Mouse (Mus musculus) right cerebral cortex, postnatal 25 days (tissue): ENCODE data around the gene Scamp1.
A peak's percentile ranks its signal among the peaks of the same experiment; 100 is the strongest.

Experiments
- DNase-seq: peaks from one replicate; pipeline ENCODE4 v3.0.0; 2022

The Scamp1 gene

DNA sequence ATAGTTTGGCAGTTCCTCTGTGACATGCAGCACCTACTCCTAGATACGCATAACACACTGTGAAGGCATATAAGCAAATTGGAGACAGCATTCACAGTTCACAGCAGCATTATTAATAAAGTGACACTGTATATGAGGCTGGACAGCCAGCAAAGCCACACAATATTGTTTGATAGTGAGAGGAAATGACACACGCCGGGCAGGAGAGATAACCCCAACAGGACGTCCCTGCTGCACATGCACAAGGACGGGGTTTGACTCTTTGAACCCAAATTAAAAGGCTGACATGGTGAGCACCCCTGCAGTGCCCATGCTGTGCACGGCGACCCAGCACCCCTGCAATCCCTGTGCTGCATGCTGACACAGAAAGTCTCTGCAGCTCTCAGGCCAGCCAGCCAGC is 17.5 kb downstream of the Scamp1 start:
- no peak for DNase-seq

DNA sequence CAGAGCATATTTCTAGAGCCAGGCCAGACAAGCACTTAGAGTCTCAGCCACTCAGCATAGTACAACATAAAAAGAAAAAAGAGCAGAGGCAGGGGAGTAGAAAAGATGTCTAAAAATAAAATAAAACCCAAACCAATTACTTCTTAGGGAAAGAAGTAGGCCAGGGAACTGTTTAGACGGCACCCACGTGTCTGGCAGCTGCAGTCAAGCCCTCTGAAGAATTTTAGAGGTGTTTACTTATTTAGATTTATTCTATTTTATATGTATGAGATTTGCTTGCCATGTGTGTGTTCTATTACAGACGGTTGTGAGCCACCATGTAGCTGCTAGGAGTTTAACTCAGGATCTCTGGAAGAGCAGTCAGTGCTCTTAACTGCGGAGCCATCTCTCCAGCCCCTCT is 18.5 kb downstream of the Scamp1 start:
- DNase-seq, result no peak

DNA sequence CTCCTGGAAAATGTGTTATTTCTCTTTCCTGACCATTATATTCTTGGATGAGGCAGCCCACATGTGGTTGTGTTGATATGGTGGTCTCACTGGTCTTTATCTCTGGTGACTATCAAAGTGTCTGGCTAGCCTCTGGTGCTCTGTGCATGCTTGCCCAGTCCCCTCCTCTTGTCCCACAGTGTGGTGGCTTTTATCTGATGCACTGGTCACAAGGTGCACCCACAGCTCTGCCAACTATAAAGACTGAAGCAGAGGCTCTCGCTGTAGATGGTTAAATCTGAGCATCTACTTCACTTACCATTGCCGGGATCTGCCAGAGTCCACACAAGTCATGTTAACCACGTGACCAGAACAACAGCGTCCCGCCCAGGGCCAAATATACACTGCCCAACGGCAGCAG is 19.1 kb downstream of the Scamp1 start:
- no peak for DNase-seq

DNA sequence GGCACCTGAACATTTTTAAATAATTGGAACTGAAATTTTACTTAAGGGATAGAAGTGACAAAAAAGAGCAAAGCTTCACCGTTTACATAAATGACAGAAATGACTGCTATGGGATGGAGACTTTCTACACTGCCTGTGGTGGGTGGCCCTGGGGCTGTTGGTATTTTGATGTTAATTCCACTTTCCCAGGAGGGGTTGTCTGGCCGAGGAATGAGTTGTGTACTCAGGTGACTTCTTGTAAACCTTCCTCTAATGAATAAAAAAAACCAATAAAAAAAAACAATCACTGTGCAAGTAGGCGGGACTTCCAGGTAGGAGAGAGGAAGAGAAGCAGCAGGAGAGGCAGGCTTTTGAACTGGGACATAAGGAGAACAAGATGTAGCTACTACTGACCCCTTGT is 20.4 kb downstream of the Scamp1 start:
- DNase-seq, result no peak

DNA sequence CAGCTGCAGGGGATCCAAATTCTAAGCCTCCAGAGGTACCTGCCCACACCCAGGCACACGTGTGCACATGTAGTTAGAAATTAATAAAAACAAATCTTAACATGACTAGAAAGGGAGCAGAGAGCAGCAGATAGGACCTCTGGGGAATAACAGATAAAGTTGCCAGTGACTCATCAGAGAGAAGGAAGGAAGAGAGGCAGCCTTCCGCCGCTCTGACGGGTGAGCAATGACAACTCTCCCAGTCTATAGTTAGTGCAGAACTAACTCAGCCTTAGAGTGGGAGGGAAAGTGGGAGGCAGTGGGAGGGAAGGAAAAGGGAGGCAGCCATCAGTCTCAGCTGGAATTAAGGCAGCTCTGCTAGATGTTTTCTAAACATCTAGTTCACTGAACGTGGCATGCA is 21.7 kb downstream of the Scamp1 start:
- DNase-seq, result no peak

DNA sequence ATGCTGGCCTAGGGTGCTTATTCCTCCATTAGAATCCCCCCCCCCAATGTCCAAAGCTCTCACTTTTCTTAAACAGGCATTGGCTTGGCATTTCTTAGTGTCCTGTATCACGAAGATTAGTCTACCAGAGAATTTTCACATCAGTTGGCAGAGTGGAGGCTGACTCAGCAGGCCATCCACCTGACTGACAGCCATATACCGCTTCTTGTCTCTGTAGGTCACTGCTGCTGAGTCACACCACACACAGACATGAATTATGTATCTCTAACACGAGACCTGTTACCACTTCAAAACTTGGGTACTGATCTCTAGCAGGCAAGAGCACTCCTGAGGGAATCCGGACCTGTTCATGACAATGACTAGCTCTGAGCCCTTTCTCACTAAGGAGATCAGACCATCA is 23.1 kb downstream of the Scamp1 start:
- no peak for DNase-seq

DNA sequence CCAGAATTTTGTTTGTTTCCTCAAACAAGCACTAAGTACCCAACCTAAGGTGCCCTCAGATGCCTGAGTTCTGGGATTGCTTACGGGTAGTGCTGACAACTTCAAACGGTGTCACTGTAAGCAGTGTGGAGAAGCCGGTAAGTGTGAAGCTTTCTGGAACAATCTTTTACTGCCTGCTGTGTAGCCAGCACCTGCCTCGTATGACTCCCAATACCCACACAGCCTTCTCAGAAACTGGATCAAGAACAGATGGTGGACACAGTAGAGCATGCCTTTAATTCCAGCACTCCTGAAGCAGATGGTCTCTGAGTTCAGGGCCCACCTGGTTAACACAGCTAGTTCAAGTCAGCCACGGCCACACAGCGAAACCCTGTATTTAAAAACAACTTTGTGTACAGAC is 24.0 kb downstream of the Scamp1 start:
- DNase-seq, result no peak

DNA sequence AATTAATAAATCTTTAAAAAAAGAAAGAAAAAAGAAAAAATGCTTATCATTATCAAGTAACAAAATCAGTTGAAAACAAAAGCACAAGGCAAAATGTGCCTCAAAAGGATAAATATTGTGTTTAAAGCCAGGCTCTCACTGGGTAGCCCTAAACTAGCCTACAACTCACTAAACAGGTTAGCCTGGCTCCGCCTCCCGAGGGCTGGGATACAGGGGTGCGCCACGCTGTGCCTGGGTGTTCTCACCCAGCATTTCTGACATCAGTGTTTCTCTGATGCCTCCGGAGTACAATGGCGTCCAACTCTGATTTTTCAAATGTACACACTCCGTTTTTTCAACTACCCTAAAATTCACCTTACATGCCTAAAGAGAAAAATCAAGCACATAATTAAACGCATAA is 24.7 kb downstream of the Scamp1 start:
- no peak for DNase-seq

DNA sequence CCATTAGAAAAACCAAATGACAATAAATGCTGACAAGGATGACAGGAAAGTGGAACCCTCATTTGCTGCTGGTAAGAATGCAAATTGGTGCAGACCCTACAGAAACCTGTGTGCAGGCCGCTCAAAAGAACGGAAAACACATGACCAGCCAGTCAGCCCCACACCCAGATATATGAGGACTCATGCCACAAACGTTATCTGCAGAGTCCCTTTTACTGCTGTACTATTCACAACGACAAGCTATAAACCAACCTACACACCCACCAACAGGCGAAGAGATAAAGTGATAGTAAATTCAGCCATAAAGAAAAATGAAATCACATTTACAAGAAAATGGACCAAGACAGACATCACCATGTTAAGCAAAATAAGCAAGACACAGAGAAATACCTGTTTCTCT is 26.4 kb downstream of the Scamp1 start:
- no peak for DNase-seq

DNA sequence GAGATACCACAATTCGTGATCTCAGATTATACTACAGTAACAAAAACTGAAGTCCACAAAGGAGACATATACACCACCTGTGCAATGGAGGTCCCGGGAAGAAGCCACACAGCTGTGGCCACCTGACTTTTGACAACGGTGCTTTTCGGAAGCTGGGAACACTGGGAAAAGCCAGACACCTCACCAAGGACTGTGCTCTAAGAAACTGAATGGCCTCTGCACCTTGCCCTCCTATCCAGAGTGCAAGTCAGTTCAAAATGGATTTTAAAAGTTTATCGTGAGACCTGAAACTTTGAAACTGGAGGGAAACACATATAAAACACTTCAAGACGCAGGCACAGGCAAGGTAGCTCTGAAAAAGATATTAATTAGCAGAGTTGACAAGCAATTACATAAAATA is 27.1 kb downstream of the Scamp1 start:
- DNase-seq, result no peak

DNA sequence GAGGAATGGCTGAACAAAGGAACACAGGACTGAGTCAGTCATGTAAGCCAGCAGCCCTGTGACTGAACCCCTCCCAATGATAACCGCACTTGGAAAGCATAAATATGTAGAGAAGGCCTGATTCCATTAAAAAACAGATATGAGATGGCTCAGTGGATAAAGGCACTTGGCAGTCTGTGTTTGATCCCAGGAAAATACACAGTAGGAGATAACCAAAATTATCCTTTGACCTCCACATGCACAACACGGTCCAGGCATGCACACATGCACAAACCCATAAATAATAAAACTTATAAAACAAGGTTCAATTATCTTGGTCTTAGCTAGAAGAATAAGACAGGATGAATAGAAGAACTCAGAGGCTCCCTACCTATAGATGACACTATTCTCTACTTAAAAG is 27.9 kb downstream of the Scamp1 start:
- no peak for DNase-seq

DNA sequence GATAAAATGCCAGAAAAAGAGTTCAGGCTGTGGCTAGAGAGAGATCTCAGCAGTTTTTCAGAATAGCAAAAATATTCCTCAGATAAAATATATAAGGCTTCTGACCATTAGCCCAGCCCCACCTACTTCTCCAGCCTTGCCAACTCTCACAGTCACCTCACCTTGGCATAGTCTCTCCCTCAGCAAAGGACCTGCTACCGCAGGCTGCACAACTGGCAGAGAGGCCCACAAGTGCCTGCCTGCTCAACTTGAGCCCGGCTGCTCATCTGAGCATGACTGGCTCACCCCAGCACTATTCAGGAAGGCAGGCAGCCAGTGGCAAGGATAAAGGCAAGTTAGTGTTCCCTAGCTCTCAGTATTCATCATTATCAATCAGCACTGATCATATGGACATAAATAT is 30.5 kb downstream of the Scamp1 start:
- no peak for DNase-seq

DNA sequence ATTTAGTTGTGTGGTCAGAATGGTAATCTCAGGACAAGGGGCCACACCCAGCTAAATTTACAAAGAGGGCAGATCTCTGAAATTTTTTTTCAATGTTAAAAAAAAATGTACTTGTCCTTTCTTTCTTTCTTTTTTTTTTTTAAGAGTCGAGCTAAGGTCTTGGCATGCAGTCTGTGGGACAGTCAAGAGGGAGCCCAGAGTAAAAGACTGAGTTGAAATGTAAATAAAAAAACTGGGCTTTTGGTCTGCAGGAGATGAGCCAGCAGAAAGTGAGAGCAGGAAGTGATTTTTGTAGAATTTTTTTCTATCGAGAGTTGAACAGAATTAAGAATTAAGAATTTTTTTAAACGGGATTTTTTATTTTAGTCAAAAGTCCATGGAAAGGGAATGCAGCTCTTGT is 31.4 kb downstream of the Scamp1 start:
- DNase-seq, result no peak

DNA sequence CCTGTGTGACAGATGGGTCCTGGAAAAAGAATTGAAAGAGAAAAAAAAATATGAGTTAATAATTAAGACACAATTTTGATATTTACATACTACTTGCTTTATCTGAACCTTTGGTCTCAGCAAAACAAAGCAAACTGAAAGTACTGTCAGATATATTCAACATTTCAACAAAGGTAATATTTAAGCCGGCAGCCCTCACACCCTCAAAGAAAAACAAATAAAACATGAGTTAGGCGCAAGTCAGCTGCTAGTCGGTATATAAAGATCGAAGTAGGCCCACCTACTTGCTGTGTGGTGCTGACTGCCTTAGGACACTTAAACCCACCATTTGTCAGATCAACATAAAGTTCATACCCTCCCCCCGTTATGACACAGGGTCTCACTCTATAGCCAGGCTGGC is 32.6 kb downstream of the Scamp1 start:
- no peak for DNase-seq

DNA sequence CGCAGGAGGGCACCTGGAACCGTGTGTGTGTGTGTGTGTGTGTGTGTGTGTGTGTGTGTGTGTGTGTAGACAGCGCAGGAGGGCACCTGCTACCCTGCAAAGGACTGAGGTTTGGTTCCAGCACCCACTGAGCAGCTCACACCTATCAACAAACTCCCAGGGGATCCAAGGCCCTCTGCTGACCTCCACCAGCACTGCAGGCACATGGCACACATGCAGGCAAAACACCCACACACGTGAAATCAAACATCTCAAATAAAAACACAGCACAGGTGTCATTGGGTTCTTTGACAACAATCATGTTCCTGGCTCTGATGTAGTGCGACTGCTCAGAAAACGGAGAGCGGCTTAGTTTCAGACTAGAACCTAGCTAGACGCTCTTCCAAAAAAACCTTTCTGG is 34.9 kb downstream of the Scamp1 start:
- DNase-seq, result no peak

DNA sequence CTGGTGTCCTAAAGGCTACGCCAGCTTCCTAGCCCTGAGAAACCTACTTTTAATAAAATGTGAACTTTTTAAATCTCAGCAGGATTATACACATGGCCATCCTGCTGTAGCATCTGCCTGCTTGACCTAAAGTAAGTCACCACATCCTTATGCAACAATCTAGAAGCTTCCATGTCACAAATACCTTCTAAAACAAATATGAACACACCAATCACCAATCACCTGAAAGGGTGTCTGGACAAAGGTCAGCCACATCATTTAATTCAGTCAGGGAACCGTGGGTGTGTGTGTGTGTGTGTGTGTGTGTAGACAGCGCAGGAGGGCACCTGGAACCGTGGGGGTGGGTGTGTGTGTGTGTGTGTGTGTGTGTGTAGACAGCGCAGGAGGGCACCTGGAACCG is 35.5 kb downstream of the Scamp1 start:
- DNase-seq, result no peak

DNA sequence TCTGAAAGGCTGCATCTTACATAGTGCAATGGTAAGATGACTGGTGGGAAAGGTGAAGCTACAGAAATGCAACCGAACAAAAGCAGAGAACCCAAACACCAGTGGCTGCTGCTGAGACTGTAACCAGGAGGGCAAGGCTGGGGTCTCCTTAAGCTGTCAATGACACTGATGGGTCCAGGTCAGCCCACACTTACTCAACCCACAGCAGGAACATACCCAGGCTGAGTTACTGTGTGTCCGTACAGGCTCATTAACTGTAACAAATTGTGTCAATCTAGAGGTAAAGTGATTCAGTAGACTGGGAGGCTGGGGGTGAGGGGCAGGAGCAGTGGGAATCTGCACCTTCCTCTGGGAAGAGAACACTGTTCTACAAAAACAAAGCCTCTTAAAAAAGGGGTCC is 42.8 kb downstream of the Scamp1 start:
- DNase-seq, result no peak

DNA sequence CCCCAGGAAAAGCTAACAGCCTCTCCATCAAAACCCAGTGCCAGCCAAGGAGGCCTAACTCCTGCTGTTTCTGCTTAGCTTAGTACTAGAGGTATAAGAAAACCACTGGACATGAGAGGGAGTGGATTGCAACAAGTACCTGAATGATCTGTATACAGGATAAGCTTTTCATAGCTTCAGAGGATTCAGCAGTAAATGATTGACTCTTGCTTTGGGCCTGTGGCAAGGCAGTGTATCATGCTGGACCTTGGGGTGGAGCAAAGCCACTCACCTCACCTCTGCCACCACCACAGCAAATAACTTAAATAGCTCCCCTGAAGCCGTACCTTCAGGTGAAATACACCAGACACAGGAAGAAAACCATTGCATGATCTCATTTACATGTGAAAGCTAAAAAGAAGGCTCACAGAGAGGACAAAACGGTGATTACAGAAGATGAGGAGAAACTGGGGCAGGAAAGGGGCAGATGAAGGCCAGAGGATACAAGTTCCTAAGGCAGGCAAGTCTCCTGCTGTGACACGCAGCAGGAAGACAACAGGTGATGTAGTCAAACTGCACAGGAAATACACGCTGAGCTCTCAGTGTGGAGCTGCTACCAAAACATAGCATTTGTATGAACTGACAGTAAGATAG is 43.6 kb downstream of the Scamp1 start:
- DNase-seq, result no peak

DNA sequence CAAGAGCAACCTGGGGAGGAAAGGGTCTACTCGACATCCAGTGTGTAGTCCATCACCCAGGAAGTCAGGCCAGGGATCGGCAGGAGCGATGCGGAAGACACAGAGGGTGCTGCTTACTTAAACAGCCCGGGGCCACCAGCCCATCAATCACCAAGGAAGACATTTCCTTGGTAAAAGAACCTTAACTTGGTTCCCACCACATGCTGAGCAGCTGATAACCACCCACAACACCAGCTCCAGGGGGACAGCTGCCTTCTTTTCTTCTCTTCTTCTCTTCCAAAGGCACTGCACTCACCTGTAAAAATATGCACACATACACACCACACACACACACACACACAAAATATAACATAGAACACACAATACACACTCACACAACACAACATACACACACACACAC is 44.8 kb downstream of the Scamp1 start:
- DNase-seq, result no peak

DNA sequence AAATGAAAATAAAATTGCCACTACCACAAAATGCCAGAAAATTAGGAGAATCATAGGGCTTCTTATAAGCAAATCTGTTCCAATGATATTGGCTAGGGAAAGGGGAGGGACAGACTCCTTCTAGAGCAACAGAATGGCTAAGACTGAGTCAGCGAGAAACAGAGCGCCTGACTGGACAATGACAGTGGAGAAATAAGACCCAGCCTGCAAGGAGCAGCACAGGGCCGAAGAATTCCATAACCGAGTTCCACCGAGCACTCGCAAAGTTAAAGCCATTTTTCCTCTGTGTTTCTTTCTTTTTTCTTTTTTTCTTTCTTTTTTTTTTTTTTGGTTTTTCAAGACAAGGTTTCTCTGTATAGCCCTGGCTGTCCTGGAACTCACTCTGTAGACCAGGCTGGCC is 45.5 kb downstream of the Scamp1 start:
- no peak for DNase-seq

DNA sequence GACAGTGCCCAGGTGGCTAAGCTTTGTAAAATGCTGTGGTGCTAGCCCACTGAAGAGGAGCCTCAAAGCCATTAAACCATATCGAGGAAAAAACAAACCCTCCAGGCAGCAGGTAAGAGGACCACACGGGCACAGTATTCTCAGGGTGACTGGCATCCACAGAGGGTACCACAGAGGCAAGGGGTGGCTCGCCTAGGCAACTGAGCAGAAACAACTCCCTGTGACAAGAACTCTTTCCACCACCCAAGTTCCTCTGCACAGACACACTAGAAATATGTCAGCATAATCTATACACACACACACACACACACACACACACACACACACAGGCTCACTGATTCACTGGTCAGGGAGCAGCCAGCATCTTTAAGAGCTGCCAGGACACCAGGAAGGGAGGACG is 46.2 kb downstream of the Scamp1 start:
- no peak for DNase-seq

DNA sequence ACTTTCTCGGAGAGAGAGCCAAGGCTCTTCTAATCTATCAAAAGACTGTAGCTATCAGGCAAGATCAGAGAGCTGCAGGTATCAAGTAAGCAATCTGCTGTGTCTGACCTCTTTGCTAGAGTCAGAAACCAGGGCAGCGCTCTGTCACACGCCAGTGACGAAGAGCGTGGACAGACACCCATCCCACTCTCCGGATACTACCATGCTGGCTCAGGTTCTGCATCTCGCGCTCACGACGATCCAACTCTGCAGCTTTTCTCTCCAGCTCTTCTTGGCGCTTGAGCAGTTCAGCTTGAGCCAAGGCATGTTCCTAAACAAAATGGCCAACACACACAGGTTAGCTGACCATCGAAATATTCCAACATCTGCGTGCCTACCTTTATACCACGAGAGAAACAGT is 53.8 kb downstream of the Scamp1 start:
- no peak for DNase-seq

DNA sequence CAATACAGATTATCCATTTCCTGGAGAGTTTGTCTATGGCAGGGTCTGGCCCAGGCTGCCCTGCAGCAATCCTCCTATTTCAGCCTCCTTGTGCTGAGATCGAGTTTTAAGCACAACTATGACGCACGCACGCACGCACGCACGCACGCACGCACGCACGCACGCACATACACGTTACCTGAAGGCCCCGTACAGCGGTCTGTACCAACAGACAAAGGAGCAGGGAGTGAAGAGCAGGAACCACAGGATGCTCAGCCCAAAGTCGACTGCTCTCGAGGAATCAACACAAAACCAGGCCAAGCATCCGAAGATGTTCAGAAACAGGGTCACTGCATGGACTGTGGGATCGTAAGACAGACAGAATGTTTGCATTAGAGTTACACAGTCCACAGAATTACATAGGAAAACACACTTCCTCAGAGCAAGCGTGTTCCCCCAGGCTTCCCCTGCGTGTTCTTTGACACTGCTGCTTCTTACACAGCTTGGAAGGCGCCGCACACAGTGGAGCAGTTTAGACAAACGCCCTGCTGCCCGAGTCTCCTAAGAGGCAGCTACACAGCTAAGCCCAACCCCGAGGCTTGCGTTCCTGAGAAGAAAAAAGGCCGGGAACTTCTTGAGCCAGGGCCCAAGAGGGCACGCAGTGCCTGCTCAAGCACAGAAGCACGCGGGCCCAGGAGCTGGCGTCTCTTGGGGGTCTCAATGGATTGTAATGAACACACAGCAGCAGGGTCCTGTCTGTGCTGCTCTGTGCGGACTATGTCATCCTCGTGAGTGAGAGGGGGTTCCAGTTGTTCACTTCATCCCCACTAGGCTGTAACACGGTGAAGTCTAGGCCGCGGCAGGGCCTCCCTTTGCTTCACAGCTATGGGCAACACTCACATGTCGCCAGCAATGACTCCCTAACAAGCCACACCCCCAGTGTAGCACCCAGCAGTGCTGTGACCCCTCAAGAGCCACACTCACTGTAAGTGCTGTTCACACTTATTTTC is 60.6 kb downstream of the Scamp1 start:
- no peak for DNase-seq

DNA sequence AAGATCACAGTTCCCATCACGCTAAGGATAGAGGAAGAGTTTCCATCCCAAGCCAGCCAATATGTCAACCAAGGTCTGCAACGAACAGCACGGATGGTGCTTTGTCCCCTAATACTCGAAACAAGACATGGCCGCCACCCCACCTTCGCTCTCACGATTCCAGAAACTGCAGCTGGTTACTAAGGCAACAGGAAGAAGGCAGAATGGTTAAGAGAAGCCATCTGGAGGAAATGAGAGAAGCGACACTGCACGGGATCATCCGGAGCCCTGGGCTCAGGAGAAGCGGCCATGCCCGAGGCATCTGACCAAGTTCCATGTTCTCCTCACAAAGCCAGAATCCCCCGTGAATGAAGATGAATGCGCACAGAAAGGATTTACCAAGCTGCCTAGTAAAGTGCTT is 62.0 kb downstream of the Scamp1 start:
- peak; percentile 19 for DNase-seq

DNA sequence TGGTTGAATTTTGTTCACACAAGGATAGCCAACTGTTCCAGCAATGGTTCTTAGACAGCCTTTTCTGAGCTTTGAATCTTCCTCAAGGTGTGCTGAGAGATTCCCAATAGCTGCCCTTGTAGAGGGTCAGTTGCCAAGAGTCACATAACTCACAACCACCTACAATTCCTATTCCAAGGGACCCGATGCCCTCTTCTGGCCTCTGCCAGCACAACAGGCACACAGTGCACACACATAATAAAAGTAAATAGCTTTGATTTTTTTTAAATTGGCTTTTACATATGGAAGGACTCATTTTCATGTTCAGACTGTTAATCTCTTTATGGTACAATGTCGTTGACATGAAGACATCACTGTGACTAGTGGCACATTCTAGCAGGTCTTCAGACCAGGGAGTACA is 72.9 kb downstream of the Scamp1 start:
- no peak for DNase-seq
